Mouse (Mus musculus) CD4-positive, CD25-positive, alpha-beta regulatory T cell, adult 4 months (primary cell): ENCODE data around the gene Shisa5. TPM values are rescaled to one million over a fixed set of nuclear protein-coding genes. Genes with fewer than 3 reads are reported as not detected.

Experiments
- ATAC-seq: one replicate; pipeline ENCODE4 v1.8.0; 2017
- polyA plus RNA-seq, 2 experiments: library from polyadenylated mRNA; unstranded; fragments of 100-300 nt; shearing (Covaris generic); gene quantifications; one replicate each; pipeline ENCODE4 v1.2.1; 2017

Gene Shisa5
- polyA plus RNA-seq, 2 experiments from 2014 or later, result 3,771 to 6,921 TPM

- peak; percentile 38 for ATAC-seq
These were observed 16.3 kb downstream of the Shisa5 start for GRCm38 (mm10) chr9:109054712-109055111.

GRCm38 (mm10) chr9:109055271-109056030 is 17.1 kb downstream of the Shisa5 start:
- ATAC-seq, result no peak

GRCm38 (mm10) chr9:109056081-109056690 is 17.8 kb downstream of the Shisa5 start:
- ATAC-seq, result no peak

- ATAC-seq, result no peak
These were observed 18.6 kb downstream of the Shisa5 start for GRCm38 (mm10) chr9:109056916-109057315.

GRCm38 (mm10) chr9:109057543-109057942 is 19.2 kb downstream of the Shisa5 start:
- ATAC-seq, result no peak

- no peak for ATAC-seq
These were observed 19.8 kb downstream of the Shisa5 start for GRCm38 (mm10) chr9:109058006-109058765.

- ATAC-seq, result peak; percentile 53
These were observed 21.0 kb downstream of the Shisa5 start, which contains the start of gene Trex1 for GRCm38 (mm10) chr9:109059136-109059903. TSS of gene Trex1 (minus strand) at chr9:109059734.

GRCm38 (mm10) chr9:109060184-109060897 is 22.0 kb downstream of the Shisa5 start:
- ATAC-seq, result no peak

- no peak for ATAC-seq
These were observed 22.5 kb downstream of the Shisa5 start for GRCm38 (mm10) chr9:109060898-109061295.

- ATAC-seq, result no peak
These were observed 29.9 kb downstream of the Shisa5 start for GRCm38 (mm10) chr9:109068095-109068735.

- peak; percentile 100 for ATAC-seq
These were observed 35.6 kb downstream of the Shisa5 start, which contains the start of gene Atrip for GRCm38 (mm10) chr9:109073661-109074573. TSS of gene Atrip (minus strand) at chr9:109074124.

- ATAC-seq, result no peak
These were observed 42.2 kb downstream of the Shisa5 start for GRCm38 (mm10) chr9:109080516-109080915.

- ATAC-seq, result no peak
These were observed 43.4 kb downstream of the Shisa5 start for GRCm38 (mm10) chr9:109081749-109082123.

- ATAC-seq, result peak; percentile 99
These were observed 43.9 kb downstream of the Shisa5 start, which contains the start of the genes Ccdc51 and Tma7 for GRCm38 (mm10) chr9:109082124-109082800. TSS of gene Ccdc51 (plus strand) at chr9:109082493. TSS of gene Tma7 (minus strand) at chr9:109082587.

GRCm38 (mm10) chr9:109084922-109085321 is 46.6 kb downstream of the Shisa5 start:
- no peak for ATAC-seq

GRCm38 (mm10) chr9:109087987-109088386 is 49.6 kb downstream of the Shisa5 start:
- no peak for ATAC-seq

GRCm38 (mm10) chr9:109090446-109090845 is 52.1 kb downstream of the Shisa5 start:
- ATAC-seq, result no peak

- ATAC-seq, result no peak
These were observed 53.4 kb downstream of the Shisa5 start for GRCm38 (mm10) chr9:109091802-109092201.

GRCm38 (mm10) chr9:109092799-109093198 is 54.4 kb downstream of the Shisa5 start:
- ATAC-seq, result no peak
